Mouse (Mus musculus) embryonic facial prominence, embryonic 12.5 days (tissue): ENCODE measurements around the gene Zfp275. TPM values are rescaled to one million over a fixed set of nuclear protein-coding genes. Genes with fewer than 3 reads are reported as not detected.
"Not testable (repeated sequence)": the region's sequence is repeated elsewhere in the genome, so short reads cannot be mapped to it uniquely, and the experiment has no call there.

ENCODE experiments used
- ATAC-seq: fragments of 200-750 bp; cut with Nextera tagmentation; 2 replicates; pipeline ENCODE4 v1.8.0; 2017; ENCODE audit not compliant: insufficient number of reproducible peaks, insufficient read depth, low FRiP score, low TSS enrichment
- H3K27ac ChIP-seq: fragments of 300-500 bp; sonication (generic); 2 replicates; pipeline ENCODE4 v1.5.1; 2016; ENCODE audit warnings: mild to moderate bottlenecking
- H3K27me3 ChIP-seq: fragments of 300-500 bp; sonication (generic); 2 replicates; pipeline ENCODE4 v1.6.1; 2016; ENCODE audit warnings: mild to moderate bottlenecking, moderate library complexity
- H3K36me3 ChIP-seq: fragments of 300-500 bp; sonication (generic); 2 replicates; pipeline ENCODE4 v1.6.1; 2016; ENCODE audit warnings: mild to moderate bottlenecking
- H3K4me1 ChIP-seq: fragments of 300-500 bp; sonication (generic); 2 replicates; pipeline ENCODE4 v1.6.1; 2016
- H3K4me2 ChIP-seq: fragments of 300-500 bp; sonication (generic); replicated peaks from 2 replicates; pipeline ENCODE4 v1.6.1; 2016; ENCODE audit warnings: mild to moderate bottlenecking, moderate library complexity
- H3K4me3 ChIP-seq: fragments of 300-500 bp; sonication (generic); 2 replicates; pipeline ENCODE4 v1.5.1; 2016; ENCODE audit warnings: mild to moderate bottlenecking
- H3K9ac ChIP-seq: fragments of 300-500 bp; sonication (generic); 2 replicates; pipeline ENCODE4 v1.6.1; 2016; ENCODE audit warnings: mild to moderate bottlenecking, moderate library complexity
- H3K9me3 ChIP-seq: fragments of 300-500 bp; sonication (generic); 2 replicates; pipeline ENCODE4 v1.6.1; 2016; ENCODE audit warnings: mild to moderate bottlenecking, moderate library complexity
- WGBS: fragments of 180-500 bp; shearing (Covaris S2); methylation state at CpG from one replicate; pipeline ENCODE4 v1.1.7; 2016; 5-methylcytosine and 5-hydroxymethylcytosine counted together
- polyA plus RNA-seq: library from polyadenylated mRNA; unstranded; fragments of >200 nt; fragmentation: Nextera tagmentation; extraction: Ambion mirVana; gene quantifications from 2 replicates; pipeline ENCODE4 v1.2.1, GENCODE M21; 2016

Zfp275 gene
- polyA plus RNA-seq, result 21.2 and 21.6 TPM in 2 replicates

DNA sequence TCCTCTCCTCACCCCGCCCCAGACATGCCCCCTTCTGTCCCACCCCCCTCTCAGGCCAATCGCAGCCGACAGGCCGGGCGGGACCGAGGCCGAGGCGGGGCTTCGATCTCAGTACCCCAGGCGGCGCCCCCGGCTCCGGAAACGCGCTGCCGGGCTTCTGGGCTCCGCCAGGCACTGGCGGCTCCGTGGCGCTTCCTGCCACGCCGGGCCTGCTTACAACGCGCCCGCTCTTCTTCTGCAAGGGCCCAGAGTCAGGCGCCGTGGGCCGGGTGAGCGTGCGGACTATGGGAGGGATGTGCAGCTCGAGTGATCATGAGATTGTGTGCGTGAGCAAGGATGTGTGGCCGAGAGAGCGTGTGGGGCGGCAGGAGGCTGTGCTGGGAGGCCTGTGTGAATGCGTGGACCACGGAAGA lies at the start of gene Zfp275:
Zfp275 (plus strand) TSS at position 139 of the 413 bp plus-strand sequence.
- Histone ChIP-seq H3K4me2 (peak within 1 kb of the TSS; percentile 55), H3K4me3 (peak within 1 kb of the TSS; percentile 59), H3K4me1 (no peaks in the 10 kb centered on the region), H3K9me3 (no peaks in the 10 kb centered on the region), H3K36me3 (no peaks in the 10 kb centered on the region), H3K27ac (peak within 1 kb of the TSS; percentile 63; the same call in 1 of the 2 replicates), H3K9ac (peak within 1 kb of the TSS; percentile 68), H3K27me3 (no peaks in the 10 kb centered on the region; the same call in 1 of the 2 replicates)
- ATAC-seq, result peak; percentile 89
- 21% methylated on average over 37 of the region's 37 CpGs for WGBS

DNA sequence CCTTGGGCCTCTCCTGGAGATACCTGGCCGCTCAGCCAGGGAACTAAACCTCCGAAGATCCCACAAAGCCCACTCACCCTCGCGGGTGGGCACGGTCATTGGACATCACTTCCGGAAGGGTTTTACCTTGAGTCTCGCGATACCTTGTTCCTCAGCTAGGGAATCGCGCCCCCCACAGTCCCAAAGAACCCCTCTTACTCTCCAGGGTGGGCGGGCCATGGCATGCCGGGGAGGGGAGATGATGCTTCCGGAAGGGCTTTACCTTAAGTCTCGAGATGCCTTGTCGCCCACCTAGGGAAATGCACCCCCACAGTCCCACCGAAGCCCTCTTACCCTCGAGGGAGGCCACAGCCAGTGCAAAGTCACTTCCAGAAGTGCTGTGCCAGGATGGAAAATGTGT lies 49.5 kb upstream of the Zfp275 start, which contains the start of the genes Xlr5a and Xlr5c:
Xlr5a (minus strand) TSS at position 101 of the 400 bp plus-strand sequence.
Xlr5c (minus strand) TSS at position 101 of the 400 bp plus-strand sequence.
- not testable (repeated sequence) for H3K9ac ChIP-seq, H3K27ac ChIP-seq, H3K9me3 ChIP-seq, H3K27me3 ChIP-seq, H3K4me2 ChIP-seq, H3K4me1 ChIP-seq, H3K36me3 ChIP-seq, H3K4me3 ChIP-seq, ATAC-seq
- WGBS, result 95% methylated on average over 13 of the region's 17 CpGs

DNA sequence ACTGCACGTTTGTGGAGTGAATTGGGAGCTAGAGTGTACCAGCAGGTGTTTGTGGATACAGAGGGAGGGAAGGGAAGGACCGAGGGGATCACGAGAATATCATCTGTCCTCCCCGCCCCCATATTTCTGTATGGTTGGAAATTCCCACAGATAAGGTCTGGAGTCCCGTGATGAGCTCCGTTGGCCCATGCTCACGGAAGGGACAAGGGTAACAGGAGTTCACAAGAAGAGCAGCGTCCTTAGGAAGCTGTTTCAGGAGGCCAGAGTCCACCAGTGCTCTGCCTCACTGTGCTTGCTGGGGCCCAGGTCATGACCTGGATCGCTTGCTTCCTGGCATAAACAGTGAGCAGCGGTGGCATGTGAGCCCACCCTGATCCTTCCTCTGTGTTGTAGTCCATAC lies 46.7 kb upstream of the Zfp275 start:
- H3K9me3 ChIP-seq, H3K4me1 ChIP-seq, H3K4me2 ChIP-seq, H3K27ac ChIP-seq, H3K27me3 ChIP-seq, H3K4me3 ChIP-seq, H3K9ac ChIP-seq, H3K36me3 ChIP-seq, ATAC-seq: not testable (repeated sequence)
- 67% methylated on average over 5 of the region's 10 CpGs for WGBS

DNA sequence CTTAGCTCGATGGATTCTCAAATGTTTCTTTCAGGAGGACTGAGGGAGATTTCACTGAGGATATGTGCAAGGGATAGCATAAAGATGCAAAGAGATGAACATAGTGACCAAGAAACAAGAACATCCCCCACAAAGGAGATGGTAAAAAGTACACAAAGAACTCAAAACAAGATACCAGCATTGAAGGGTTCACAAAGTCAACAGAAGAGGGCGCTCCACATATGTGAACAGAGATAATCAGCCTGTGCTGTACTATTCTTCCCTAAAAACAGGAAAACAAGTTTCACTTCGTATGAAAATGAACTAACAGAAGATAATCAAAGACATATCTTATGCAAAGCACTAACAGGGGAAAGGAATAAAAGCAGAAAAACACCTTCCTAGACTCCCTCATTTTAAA lies 29.9 kb upstream of the Zfp275 start:
- no peaks in the 10 kb centered on the region for H3K9me3 ChIP-seq
- H3K4me3 ChIP-seq, result no peak overlapping the region
- no peaks in the 10 kb centered on the region for H3K36me3 ChIP-seq
- WGBS, result 35% methylated on average over 3 of the region's 3 CpGs
- no peak for ATAC-seq
- H3K9ac ChIP-seq, result no peak overlapping the region
- no peaks in the 10 kb centered on the region for H3K4me1 ChIP-seq
- no peak overlapping the region for H3K4me2 ChIP-seq
- no peaks in the 10 kb centered on the region for H3K27me3 ChIP-seq
- H3K27ac ChIP-seq, result no peak overlapping the region

DNA sequence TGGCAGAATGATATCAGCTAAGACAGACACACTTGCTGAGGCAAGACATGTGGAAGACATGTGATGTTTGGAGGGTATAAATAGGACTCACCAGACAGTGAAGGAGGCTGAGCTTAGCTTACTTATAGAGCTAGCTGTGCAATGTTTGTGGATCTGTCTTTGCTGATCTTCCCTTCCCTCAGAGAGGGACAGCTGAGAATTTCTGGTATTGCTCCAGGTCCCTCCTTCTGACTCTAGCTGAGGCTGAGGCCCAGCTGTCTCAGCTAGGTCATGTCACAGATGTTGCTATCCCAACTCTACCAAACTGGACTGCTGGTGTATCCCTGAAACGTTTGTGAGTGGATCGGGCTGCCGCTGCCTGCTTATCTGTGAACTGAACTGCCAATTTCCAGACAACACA lies 21.4 kb upstream of the Zfp275 start:
- Histone ChIP-seq H3K9me3 (no peaks in the 10 kb centered on the region), H3K9ac (no peak overlapping the region), H3K4me3 (no peak overlapping the region), H3K4me1 (no peaks in the 10 kb centered on the region), H3K36me3 (no peaks in the 10 kb centered on the region), H3K4me2 (no peak overlapping the region), H3K27me3 (no peaks in the 10 kb centered on the region), H3K27ac (no peak overlapping the region)
- ATAC-seq, result no peak
- 59% methylated on average over 3 of the region's 3 CpGs for WGBS

DNA sequence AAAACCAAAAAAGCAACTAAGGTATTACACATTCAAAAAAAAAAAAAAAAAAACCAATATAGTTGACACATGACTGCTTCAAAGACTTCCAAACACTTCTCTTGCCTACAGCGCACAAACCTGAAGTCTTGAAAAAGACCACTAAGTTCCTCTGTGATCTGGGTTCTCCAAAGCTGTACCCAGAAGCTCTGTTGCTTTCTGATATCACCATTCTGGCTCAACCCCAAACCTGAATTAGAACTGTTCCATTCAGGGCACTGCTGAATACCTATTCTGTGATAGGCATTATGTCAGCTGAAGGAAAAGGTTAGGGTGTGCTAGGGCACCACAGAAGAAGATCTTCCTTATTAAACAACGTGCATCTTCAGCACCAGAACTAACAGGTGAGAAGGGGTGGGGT lies 15.2 kb upstream of the Zfp275 start:
- Histone ChIP-seq H3K36me3 (no peaks in the 10 kb centered on the region), H3K4me3 (no peak overlapping the region), H3K4me1 (no peaks in the 10 kb centered on the region), H3K9me3 (no peaks in the 10 kb centered on the region), H3K27ac (no peak overlapping the region), H3K4me2 (no peak overlapping the region), H3K9ac (no peak overlapping the region), H3K27me3 (no peaks in the 10 kb centered on the region)
- 79% methylated on average over 2 of the region's 2 CpGs for WGBS
- no peak for ATAC-seq

DNA sequence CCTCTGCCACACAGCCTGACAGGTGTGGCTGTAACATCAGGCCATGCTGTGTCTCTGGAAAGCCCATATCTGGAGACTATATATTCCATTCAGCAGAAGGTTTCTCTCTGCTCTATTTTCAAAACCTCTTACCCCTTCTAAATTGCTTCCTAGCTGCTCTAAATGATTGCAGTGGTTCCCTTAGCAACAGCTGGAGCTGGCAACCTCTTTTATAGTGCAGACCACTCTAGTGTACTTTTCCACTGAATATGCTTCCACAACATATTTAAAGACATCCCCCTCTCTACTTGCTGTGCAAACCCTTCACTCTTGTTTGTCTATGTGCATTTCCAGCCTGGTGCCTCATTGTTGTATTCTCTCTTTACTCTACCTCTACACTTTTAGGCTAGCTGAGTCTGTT lies 8.9 kb upstream of the Zfp275 start:
- H3K9me3 ChIP-seq, result no peaks in the 10 kb centered on the region
- no peak for ATAC-seq
- H3K27ac ChIP-seq, result no peak overlapping the region
- no peak overlapping the region for H3K9ac ChIP-seq
- no peaks in the 10 kb centered on the region for H3K4me1 ChIP-seq
- H3K27me3 ChIP-seq, result no peaks in the 10 kb centered on the region
- H3K36me3 ChIP-seq, result no peaks in the 10 kb centered on the region
- no peak overlapping the region for H3K4me3 ChIP-seq
- no peak overlapping the region for H3K4me2 ChIP-seq

DNA sequence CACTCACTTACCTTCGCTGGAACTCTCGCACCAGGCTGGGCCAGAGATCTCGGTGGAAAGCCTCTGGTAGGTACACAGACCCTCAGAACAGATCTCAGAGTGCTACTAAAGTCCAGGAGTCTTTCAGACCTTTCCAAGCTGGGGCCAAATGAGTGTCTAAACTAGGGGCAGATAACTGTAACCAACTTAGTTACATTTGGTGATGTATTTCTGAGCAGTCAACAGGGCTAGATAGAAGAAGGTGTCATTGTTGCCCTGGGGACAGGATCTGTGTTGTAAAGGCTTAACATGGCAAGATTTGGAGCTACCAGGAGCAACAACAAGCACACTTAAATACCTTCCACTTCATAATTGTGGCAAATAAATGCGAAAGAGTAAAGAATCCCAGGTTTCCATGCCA lies 5.7 kb upstream of the Zfp275 start, which contains the start of gene Gm45015:
Gm45015 (minus strand) TSS at position 101 of the 400 bp plus-strand sequence.
- ATAC-seq, result no peak
- 89% methylated on average over 4 of the region's 4 CpGs for WGBS
- Histone ChIP-seq H3K4me3 (no peak within 1 kb of the TSS), H3K27ac (no peak within 1 kb of the TSS), H3K4me1 (no peaks in the 10 kb centered on the region), H3K27me3 (no peaks in the 10 kb centered on the region), H3K9me3 (no peaks in the 10 kb centered on the region), H3K4me2 (no peak within 1 kb of the TSS), H3K9ac (no peak within 1 kb of the TSS), H3K36me3 (no peaks in the 10 kb centered on the region)

DNA sequence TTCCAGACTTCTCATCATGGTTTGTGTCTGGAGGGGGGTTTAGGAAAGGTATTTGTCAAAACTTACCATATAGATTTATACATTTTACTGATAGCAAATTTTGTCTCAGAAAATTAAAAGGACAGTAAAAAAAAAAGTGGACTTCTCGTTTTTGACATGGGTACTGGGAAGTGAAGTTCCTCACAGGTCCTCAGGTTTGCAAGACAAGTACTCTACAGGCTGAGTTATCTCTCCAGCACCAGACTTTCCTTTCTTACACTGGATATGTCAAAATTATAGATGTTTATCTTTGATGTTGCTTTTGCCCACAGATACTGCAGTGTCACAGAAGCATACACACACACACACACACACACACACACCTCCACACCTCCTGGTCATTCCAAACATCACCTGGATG lies 948 bp upstream of the Zfp275 start:
- Histone ChIP-seq H3K4me1 (no peaks in the 10 kb centered on the region), H3K9me3 (no peaks in the 10 kb centered on the region), H3K4me3 (no peak overlapping the region), H3K27ac (no peak overlapping the region), H3K9ac (no peak overlapping the region), H3K4me2 (no peak overlapping the region), H3K27me3 (no peaks in the 10 kb centered on the region; the same call in 1 of the 2 replicates), H3K36me3 (no peaks in the 10 kb centered on the region)
- no peak for ATAC-seq
- WGBS, result 64% methylated on average over 1 of the region's 1 CpGs

DNA sequence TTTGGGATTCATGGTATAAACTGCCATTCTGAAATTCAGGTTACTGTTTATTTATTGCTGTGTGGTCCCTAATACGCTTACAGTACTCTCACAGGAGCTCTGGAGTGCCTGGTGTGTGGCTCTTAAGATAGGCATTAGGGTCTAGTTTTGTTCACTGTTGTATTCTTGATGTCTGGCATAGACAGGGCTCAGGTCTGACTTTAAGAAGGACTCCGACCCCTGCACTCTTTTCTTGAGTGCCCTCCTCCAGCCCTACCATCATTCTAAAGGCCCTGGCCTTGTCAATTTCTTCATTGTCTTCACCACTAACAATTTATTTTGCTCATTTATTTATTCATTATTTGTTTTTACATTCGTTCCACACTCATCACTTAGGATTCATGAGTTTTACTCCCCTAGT lies 353 bp upstream of the Zfp275 start:
- Histone ChIP-seq H3K36me3 (no peaks in the 10 kb centered on the region), H3K9ac (no peak overlapping the region), H3K4me1 (no peaks in the 10 kb centered on the region), H3K4me2 (peak overlapping the region; percentile 30; the same call in 1 of the 2 replicates), H3K9me3 (no peaks in the 10 kb centered on the region), H3K27ac (no peak overlapping the region), H3K27me3 (no peaks in the 10 kb centered on the region; the same call in 1 of the 2 replicates), H3K4me3 (peak overlapping the region; percentile 59)
- no peak for ATAC-seq
- WGBS, result 35% methylated on average over 3 of the region's 3 CpGs

DNA sequence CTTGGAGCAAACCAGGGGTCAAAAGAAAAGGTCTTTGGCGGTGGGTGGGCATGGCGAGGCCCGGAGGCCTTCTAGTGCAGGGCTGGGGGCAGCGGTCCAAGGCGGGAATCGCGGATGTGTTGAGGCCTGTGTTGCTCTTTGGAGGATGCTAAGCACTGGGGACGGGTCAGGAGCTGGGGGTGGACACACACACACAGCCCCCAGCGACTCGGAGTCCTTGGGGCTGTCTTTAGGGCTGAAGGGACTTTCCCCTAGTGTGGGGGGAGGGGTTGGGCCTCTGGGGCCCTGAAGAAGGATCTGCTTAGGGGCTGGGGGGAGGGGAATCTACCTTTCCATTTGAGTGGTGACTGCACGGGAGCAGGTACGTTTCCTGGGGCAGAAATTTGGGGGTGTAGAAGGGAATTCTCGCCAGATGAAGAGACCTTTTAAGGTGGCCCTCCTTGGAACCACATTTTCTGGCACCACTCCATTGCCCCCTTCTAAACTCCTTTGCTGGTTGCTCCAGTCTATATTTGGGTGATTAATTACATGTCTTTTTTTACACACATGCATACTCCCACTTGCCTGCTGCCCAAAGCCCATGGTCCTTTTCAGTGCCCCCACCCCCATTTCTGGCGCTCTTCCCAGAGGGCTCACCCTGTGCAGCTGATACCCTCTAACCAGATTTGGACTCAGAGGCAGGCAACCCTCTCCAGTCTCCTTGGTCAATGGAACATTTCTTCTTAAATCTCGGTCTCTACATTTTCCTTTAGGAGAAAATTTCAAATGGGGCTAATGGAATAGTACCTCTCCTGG lies 717 bp downstream of the Zfp275 start:
- Histone ChIP-seq H3K36me3 (no peaks in the 10 kb centered on the region), H3K4me3 (peak overlapping the region; percentile 59), H3K4me1 (no peaks in the 10 kb centered on the region), H3K9me3 (no peaks in the 10 kb centered on the region), H3K4me2 (peak overlapping the region; percentile 55), H3K27ac (peak overlapping the region; percentile 63; the same call in 1 of the 2 replicates), H3K9ac (peak overlapping the region; percentile 68), H3K27me3 (no peaks in the 10 kb centered on the region; the same call in 1 of the 2 replicates)
- WGBS, result 25% methylated on average over 15 of the region's 15 CpGs
- peak; percentile 67 for ATAC-seq

DNA sequence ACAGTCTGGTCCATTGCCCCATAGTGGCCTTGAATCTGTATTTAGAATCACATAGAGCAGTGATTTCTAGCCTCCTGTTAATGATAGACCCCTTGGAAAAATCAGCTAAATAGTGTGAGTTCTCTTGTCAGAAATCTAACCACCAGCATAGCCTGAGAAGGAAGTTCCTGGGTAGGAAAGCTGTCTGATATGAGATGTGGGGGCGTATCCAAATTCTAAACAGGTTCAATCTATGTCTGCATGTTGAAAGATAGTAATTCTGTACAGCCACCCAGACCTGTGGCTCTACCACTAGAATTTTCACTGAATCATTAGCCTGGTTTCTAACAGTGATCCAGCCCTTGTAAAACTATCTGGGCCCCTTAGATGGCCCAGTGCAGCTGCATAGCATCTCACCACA lies 1.4 kb downstream of the Zfp275 start:
- H3K4me3 ChIP-seq, result no peak overlapping the region
- H3K9ac ChIP-seq, result no peak overlapping the region
- no peaks in the 10 kb centered on the region for H3K4me1 ChIP-seq
- 81% methylated on average over 1 of the region's 1 CpGs for WGBS
- H3K27ac ChIP-seq, result no peak overlapping the region
- no peaks in the 10 kb centered on the region for H3K36me3 ChIP-seq
- H3K27me3 ChIP-seq, result no peaks in the 10 kb centered on the region; the same call in 1 of the 2 replicates
- no peaks in the 10 kb centered on the region for H3K9me3 ChIP-seq
- H3K4me2 ChIP-seq, result peak overlapping the region; percentile 55
- ATAC-seq, result no peak
